Mouse (Mus musculus) cerebellum, postnatal 25 days (tissue): ENCODE data around the gene Ube2l3.
"Not testable (repeated sequence)": the region's sequence is repeated elsewhere in the genome, so short reads cannot be mapped to it uniquely, and the experiment has no call there.

Source experiments
- DNase-seq, 2 experiments: peaks; one replicate each; pipeline ENCODE4 v3.0.0; 2021; ENCODE audit warnings: mixed read lengths in 2 of 2

The Ube2l3 gene

DNA sequence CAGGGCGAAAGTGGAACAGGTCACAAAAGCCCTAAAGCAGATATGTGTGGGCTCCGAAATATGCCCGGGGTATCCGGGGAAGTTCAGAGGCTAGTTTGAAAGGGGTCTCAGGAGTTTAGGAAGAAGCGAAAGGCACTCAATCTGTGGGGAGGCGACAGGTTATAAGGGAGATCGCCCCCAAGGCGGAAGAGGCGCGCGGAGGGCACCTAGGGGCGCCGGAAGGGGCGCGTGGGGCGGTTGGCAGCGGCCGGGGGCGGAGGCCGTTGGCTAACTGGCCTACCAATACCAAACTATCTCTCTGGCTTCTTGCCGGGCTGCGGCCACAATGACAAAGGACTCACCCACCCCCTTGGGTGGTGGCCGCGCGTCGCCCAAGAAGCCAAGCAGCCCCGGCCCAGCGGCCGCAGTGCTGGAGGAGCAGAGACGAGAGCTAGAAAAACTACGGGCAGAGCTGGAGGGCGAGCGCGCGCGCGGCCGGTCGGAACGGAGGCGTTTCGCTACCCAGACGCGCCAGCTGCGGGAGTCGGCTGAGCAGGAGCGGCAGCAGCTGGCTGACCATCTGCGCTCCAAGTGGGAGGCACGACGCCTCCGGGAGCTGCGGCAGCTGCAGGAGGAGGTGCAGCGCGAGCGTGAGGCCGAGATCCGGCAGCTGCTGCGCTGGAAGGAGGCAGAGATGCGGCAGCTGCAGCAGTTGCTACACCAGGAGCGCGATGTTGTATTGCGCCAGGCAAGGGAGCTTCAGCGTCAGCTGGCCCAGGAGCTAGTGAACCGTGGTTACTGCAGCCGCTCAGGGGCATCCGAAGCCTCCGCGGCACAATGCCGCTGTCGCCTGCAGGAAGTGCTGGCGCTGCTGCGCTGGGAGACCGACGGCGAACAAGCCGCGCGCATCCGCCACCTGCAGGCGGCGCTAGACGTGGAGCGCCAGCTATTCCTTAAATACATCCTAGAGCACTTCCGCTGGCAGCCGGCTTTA is 6.2 kb upstream of the Ube2l3 start, which contains the start of gene Rimbp3:
Rimbp3 (plus strand) TSS at position 215 of the 973 bp plus-strand sequence.
- peak; percentile 82 to 89 for DNase-seq

DNA sequence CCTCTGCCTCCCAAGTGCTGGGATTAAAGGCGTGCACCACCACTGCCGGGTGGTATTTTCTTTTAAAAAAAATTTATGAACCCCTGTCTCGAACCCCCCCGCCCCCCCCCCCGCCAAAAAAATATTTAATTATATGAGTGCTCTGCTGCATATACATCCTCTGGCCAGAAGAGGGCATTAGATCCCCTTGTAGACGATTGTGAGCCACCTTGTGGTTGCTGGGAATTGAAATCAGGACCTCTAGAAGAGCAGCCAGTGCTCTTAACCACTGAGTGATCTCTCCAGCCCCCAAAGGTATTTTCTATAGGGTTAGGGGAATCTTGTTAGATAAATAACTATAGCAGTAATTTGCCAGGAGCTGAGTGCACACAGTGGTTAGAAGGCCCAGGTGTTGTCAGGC is 2.5 kb upstream of the Ube2l3 start:
- DNase-seq: peak in 1 of 2 experiments; percentile 44

DNA sequence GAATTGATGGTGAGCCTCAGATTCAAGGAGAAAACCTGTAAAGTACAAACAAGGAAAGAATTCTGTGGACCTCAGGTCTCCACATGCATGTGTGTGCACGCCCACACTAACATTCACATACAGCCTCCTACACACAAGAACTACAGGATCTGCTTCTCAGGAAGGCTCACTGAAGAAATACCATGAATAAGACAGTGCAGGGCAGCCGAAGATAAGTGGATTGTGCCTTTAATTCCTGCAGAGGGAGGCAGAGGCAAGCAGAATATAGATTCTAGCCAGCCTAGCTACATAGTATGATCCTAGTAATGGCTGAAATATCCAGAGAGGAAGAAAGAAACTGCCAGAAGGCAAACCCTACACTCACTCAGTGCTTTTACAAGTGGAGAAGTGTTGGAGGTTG is 472 bp downstream of the Ube2l3 start:
- DNase-seq: no peak

DNA sequence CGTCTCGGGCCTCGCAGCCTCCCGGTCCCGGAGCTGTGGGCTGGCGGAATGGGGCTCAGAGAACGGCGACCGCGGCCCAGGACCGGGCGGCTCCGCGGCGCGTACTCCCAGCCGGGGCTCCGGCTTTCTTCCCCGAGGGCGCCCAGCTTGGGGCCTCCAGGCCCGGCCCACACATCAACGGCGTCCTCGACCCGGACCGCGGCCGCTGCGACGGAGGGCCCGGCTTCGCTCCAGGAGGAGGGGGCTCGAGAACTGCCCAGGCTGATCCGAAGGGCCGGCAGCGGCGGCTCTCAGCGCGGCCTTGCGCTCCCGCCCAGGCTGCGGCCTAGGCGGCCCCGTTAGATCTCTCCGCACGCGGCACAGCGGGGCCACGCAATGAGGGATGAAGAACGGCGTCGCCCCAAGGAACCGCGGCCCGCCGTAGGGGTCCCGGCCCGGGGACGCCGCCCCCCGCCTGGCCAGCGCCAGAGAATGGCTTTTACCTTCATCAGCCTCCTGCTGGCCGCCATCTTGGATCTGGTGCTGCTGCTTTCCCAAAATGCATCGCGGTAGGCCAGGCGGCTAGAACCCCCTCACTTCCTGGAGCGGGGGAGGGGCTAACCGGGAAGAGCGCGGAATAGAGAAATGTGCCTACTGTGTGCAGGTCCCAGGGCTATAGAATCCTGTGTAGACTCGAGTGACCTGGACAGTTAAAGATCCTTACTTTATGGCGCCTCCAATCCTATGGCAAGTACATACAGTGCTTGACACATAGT is 1.3 kb downstream of the Ube2l3 start:
- DNase-seq: peak; percentile 88 to 91

DNA sequence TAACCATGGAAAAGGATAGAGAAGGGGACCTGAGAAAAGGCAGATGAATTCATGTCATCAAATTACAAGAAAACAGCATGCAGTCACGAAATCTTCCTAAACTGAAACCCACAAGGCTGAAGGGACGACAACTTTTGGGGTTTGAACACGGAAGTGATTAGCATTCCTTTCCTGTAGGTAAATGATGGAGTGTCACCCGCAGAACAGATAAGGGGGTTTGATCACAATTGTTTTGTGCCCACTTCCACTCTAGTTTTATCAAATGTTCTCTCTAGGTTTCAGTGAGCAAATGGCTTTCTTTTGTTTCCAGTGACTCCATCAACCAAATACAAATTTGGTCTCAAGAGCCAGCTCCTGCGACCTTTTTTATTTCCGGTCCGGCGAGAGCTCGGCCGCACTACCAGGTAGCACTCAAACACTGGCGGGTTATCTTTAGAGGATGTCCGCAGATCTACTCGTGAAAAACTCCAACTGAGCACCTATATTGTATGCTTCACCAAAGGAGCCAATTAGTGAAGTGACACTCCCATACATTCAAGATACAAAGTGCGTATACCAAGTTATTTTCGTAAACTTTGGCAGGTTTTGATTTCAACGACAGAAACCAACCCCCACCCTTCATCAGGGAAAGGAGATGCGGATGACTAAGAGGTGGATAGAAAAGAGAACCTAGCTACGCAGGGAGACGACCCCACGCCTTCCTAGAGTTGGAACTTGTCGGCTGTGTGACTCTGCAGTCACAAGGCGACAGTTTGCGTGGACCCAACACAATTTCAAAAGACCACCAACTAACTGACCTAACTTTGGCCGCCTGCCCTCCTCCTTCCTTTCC is 2.1 kb downstream of the Ube2l3 start:
- DNase-seq: no peak

DNA sequence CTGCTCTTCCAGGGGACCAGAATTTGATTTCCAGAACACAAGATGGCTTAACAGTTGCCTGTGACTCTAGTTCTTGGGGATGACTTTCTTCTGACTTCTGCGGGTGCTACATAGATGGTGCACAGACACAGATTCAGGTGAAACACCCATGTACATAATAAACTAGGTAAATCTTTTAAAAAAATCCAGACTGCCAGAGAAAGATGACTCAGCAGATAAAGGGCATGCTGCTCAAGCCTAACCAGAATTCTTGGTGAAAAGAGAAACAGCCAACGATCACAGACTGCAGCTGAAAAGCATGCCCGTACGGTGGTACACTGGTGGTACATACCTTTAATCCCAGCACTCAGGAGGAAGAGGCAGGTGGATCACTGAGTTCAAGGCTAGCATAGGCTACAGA is 8.6 kb downstream of the Ube2l3 start:
- no peak for DNase-seq

DNA sequence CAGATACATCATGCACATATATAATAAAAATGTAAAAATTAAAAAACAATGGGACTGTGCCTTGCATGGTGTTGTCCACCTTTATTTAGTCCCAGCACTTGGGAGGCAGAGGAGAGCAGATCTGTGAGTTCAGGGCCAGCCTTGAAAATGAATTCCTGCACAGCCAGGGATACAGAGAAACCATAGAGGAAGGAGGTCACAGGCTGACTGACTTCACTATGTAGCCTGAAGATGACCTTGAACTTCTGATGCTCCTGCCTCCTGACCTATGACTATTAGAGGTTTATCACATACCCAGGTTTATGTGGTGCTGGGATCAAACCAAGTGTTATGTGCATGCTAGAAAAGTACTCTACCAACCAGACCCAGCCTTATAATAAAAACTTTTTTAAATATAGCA is 17.0 kb downstream of the Ube2l3 start:
- DNase-seq: no peak

DNA sequence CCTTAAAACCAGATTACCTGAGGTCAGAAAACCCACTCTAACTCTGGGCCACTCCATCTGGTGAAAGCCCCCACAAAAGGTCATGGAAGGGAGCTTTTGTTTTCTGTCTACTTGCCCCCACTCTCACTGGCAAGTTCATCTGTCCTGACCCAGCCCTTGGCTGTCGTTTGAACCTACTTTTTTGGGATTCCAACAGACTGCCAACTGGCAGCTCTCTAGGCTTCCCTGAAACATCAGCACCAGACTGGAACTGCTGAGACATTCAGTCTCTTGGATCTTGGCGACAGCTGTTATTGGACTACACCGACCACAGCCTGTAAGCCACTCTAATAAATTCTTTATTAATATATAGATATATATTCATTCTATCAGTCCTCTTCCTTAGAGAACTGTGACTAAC is 19.4 kb downstream of the Ube2l3 start:
- DNase-seq: no peak

DNA sequence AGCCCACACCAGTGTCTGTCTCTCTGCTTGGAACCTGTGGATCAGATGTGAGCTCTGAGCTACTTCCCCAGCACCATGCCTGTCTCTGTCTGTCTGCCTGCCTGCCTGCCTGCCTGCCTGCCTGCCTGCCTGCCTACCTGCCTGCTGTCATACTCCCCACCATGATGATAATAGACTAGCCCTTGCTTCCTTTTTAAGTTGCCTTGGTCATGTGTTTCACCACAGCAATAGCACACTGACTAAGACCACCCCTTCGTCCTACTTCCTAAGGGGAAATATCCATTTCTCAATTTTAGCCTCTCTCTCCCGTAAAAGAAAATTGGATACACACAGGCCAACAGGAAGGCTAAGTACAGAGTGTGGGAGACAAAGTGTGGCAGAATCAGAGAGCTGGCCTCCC is 20.3 kb downstream of the Ube2l3 start:
- DNase-seq: no peak

DNA sequence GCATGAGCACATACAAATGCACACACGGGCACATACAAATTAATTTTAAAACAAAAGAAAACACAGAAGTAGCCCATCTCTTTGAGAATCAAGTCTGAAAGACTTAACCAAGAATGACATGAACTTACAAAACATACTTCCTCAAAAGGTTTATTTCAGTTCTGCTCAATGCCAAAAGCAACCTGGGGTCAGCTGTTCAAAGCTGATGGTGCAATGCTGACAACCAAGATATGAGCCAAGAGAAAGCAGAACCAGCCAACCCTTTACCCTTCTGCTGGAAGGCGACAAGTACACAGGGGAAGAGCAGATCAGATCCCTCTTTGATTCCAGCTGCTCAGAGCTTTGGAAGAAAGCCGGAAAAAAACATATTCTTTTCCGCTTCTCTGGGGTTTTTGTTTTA is 21.1 kb downstream of the Ube2l3 start:
- DNase-seq: no peak

DNA sequence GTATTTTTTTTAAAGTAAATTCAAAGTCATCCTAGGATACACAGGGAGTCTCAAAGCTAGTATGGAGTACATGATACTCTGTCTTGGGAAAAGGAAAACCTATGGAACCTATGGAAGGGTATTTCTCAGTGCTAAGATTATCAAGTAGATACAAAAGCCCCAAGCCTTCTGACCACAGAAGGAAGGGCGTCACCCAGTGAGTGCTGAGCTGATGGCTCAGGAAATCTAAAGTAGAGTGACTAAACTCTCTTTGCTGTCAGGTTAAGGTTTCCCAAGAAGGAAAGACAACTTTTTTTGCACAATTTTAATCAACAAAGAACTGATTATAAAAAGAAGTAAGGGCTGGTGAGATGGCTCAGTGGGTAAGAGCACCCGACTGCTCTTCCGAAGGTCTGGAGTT is 22.7 kb downstream of the Ube2l3 start:
- DNase-seq: no peak

DNA sequence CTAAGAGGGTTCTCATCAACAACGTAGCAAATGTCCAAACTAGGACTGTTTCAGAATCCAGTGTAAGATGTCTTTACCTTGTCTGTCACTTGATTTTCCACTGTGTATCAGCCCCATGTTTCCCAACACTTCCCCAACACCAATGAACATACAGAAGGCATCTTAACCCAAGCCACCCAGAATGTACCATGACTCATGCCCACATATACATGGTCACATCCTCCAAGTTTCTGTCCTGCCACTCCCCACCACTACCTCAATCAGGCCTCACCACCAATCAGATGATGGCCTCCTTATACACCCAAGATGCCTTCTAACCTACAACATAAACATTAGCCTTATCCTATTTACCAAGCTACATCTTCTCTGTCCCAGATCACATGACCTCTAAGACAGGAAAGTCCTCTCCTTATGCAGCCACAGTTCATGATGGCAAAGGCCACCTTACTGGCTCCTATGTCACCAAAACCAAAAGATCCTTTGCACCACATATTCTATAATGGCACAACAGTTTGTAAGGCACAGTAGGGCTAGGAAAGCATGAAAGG is 24.8 kb downstream of the Ube2l3 start:
- no peak for DNase-seq

DNA sequence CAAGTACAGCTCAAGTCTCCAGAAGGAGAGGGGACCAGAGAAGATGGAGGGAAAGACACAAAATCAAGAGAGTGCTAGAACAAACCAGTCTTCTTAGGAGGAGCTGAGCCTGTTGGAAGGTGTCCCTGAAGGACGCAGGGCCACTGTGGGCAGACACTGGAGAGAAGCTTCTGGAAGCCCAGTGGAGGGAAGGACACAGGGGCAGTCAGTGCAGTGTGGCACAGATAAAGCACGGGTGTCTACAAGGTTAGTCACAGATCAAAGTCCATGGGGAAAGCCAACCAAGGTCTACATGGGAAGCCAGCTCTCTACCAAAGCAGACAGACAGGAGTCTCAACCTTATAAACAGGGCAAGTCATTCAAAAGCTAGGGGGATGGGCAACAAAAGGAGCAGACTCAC is 26.7 kb downstream of the Ube2l3 start:
- no peak for DNase-seq

DNA sequence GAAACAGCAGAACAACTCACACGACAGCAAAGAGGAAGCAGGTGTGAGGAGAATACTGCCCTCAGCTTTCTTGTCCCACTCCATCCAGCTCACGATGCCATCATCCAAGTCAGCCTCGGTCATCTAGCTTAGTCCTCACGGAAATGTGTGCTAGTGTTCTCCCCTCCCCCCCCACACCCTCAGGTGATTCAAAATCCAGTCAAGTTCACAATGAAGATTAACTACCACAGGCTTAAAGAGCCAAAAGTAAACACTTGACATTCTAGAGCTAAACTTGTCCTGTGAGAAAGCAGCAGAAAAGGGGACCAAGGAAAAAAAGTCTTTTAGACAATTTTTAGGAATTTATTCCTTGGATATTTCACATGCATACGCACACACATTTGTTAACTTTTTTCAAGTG is 34.4 kb downstream of the Ube2l3 start:
- no peak for DNase-seq

DNA sequence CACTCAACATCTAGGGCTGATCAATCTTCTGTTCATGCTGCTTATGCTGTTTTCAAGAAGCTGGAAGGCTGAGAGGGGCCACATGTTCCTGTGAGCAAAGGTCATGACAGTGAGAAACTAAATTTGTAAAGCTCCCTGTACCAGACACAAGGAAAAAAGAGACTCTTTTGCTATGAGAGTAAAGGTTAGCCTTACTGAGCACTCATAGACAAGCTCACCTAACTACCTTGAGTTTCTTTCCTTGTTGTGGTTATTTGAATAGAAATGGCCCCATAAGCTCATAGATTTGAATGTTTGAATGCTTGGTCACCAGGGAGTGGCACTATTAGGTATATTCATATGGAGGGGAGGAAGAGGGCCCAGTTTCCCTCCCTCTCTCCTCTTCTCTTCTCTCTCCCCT is 35.3 kb downstream of the Ube2l3 start:
- no peak for DNase-seq

DNA sequence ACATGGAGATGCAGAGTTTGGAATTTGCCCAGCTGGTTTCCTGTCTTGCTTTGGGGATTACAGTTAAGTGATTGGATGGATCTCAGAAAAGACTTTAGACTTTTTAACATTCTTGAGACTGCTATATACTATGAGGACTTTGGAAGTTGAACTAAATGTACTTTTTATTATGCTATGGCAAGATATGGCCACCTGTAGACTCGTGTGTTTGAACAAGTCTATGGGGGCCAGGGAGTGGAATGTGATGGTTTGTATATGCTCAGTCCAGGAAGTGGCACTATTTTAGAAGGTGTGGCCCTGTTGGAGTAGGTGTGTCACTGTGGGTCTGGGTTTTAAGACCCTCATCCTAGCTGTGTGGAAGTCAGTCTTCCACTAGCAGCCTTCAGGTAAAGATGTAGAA is 37.0 kb downstream of the Ube2l3 start:
- not testable (repeated sequence) for DNase-seq

DNA sequence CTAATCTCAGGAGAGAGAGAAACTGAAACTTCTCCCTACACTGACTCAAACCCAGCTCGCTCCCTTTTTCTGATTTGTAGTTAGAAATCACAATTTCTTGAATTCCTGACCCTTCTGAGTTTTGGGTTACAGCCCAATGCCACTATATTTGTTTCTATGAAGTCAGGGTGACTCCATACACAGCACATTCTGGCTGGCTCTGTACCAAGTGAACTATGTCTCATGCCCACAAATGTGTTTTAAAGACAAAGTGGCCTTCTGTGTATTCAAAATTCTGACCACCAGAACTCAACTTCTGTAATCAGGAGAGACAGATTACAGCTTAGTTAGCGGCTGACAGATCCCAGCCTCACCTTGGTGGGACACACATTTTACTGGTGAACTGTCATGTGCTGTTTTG is 48.1 kb downstream of the Ube2l3 start:
- no peak for DNase-seq

DNA sequence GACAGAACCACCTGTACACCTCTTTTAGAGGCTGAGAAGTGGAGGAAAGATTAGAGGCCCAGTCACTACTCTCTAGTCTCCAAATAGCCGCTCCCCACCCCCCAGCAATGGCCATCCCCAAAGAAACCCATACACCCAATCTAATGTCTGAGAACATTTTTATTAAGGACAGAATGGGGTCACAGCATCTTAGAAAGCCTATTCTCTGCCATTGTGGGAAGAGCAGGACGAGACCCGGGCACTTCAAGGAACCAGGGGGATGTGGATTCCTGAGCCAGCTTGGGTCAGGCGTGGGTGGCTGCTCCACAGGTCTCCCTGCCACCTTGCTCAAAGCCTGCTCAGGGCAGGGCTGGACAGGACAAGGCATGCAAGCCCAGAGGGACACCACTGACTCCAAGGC is 50.6 kb downstream of the Ube2l3 start:
- no peak for DNase-seq

DNA sequence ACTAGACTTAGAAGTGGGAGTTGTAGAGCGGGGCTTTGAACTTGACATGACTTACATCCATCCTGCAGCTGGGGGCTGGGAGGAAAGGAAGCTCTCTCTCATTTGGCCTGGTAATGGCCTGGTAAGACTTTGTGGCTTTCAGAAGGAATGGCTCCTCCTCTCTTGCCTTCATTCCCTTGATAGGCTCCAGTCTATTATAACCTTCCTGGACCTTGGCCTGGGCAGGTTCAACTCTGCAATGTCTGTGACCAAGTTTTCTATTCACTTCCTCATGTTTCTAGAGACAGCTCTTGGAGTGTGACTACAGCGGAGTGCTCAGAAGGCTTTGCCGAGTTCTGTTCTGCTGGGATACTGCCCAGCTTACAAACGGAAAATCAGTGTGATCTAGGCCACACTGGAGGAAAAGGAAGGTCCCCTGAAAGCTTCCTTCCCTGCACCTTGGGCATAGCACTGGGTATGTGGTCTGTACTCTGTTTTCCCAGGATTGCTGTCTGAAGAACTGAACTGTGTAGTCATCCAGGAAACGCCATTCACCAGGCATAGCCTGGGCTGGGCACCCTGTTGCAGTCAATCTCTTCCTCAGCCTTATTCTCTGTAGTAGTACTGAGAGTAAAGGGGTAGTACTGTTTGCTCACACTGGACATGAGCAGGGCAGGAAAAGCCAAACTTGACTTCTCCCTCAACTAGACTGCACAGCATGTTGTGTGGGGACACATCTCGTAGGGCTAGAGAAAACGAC is 51.8 kb downstream of the Ube2l3 start:
- no peak for DNase-seq

DNA sequence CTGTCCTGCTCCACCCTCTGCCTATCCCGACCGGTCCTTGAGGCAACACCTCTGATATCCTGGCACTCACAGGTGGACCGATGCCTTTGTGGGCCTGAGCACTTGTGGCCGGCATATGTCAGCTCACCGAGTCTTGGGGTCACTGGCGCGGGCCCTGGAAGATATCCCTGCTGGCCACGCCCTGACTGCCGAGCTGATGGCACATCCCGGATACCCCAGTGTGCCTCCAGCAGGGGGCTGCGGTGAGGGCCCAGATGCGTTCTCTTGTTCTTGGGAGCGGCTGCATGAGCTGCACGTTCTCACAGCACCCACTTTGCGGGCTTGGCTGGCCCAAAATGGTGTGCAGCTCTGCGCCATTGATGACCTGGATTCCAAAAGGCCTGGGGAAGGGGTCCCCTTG is 54.4 kb downstream of the Ube2l3 start:
- peak in 1 of 2 experiments; percentile 31 for DNase-seq

DNA sequence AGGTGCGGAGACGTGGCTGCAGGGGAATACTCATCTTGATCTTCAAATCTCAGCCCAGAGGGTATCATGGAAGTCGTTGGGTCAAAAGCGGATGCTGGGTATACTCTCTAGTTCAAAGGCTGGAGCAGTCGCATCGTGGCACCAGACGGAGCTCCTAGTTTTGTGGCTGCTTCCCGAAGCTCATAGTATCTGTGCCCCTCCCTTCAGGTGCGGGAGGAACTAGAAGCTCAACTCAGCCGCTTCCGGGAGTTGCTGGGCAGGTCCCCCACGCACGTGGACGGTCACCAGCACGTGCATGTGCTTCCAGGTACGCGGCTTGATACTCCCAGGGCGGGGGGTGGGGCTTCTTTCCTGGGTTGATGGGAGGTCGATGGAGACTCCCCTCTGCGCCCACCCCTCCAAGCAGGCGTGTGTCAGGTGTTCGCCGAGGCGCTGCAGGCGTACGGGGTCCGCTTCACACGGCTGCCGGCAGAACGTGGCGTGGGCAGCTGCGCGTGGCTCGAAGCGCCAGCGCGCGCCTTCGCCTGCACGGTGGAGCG is 55.0 kb downstream of the Ube2l3 start:
- peak in 1 of 2 experiments; percentile 49 for DNase-seq

DNA sequence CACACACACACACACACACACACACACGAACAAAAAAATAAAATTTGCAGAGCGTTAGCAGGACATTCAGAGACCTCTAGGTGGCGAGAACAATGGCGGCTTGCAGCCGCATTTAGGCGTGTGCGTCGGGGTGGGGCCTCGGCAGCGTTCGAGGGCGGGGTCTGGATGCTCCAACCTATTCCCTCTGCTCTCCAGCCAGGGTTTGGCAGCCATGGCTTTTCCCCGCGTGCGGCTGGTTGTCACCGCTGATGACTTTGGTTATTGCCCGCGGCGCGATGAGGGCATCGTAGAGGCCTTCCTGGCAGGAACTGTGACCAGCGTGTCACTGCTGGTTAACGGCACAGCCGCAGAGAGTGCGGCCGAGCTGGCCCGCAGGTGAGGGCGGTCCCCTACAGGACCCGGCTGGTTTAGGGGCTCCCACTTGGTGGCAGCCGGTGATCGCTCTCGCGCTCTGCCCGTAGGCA is 55.6 kb downstream of the Ube2l3 start, which contains the start of gene Ccdc116:
Ccdc116 (minus strand) TSS at position 458 of the 464 bp plus-strand sequence.
- DNase-seq: peak; percentile 87 to 92
